Mouse (Mus musculus): ENCODE measurements around the gene Syndig1. TPM values are rescaled to one million over a fixed set of nuclear protein-coding genes. Genes with fewer than 3 reads are reported as not detected.

Gene Syndig1
- polyA plus RNA-seq, 2 experiments, result 0.10 to 0.63 TPM

GRCm38 (mm10) chr2:149982466-149982865 is 153.5 kb downstream of the Syndig1 start:
- Histone ChIP-seq H3K9me3 (ENCODE audit: control insufficient read depth, low read length) (no peaks in the 10 kb centered on the region), H3K27me3 (ENCODE audit: control insufficient read depth, insufficient read depth, low read length) (no peaks in the 10 kb centered on the region), H3K36me3 (replicated peaks; ENCODE audit: control insufficient read depth, insufficient read depth, low read depth) (no peaks in the 10 kb centered on the region), H3K27ac (no peak overlapping the region), H3K9ac (replicated peaks) (no peak overlapping the region), H3K4me1 (replicated peaks; ENCODE audit: control insufficient read depth in 2 of 2, insufficient read depth in 2 of 2, low read length in 1 of 2) (no peaks in the 10 kb centered on the region), H3K4me3 (ENCODE audit: insufficient read depth in 1 of 2, low read depth in 2 of 2, low read length in 2 of 2) (no peak overlapping the region), H3K4me2 (ENCODE audit: low read depth) (no peak overlapping the region)
- no peak for TF ChIP-seq CTCF (IDR thresholded peaks at IDR 0.05; ENCODE audit: low read depth)
- TF ChIP-seq EP300 (IDR thresholded peaks at IDR 0.05; ENCODE audit: low read depth), result no peak
- no peak for ATAC-seq (ENCODE audit: insufficient read depth)
- no peak for DNase-seq (ENCODE audit: low read depth in 3 of 3, low spot score in 3 of 3)

DNA sequence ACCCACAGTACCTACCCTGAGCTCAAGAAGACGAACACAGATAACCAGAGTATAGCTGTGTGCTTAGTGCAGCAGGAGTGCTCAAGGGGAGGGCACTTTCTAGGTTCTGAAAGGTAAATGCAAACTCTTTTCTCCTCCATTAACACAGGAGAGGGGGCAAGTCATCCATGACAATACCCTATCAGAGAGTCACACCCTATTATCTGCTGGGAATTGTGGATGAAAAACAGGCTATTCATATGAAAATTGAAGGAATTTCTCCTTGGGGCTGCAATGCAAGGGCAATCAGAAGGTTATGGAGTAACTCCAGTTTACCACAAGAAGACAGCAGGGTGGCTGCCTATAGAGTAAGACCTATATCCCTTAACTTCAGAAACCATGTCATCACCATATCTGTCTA is 154.1 kb downstream of the Syndig1 start:
- Histone ChIP-seq H3K4me3 (ENCODE audit: insufficient read depth in 1 of 2, low read depth in 2 of 2, low read length in 2 of 2) (no peak overlapping the region), H3K36me3 (replicated peaks; ENCODE audit: control insufficient read depth, insufficient read depth, low read depth) (no peaks in the 10 kb centered on the region), H3K27me3 (ENCODE audit: control insufficient read depth, insufficient read depth, low read length) (no peaks in the 10 kb centered on the region), H3K9ac (replicated peaks) (no peak overlapping the region), H3K9me3 (ENCODE audit: control insufficient read depth, low read length) (no peaks in the 10 kb centered on the region), H3K4me1 (replicated peaks; ENCODE audit: control insufficient read depth in 2 of 2, insufficient read depth in 2 of 2, low read length in 1 of 2) (no peaks in the 10 kb centered on the region), H3K27ac (no peak overlapping the region), H3K4me2 (ENCODE audit: low read depth) (no peak overlapping the region)
- DNase-seq (ENCODE audit: low read depth in 3 of 3, low spot score in 3 of 3) (no peak), ATAC-seq (ENCODE audit: insufficient read depth) (no peak)
- TF ChIP-seq CTCF (IDR thresholded peaks at IDR 0.05; ENCODE audit: low read depth), result no peak
- TF ChIP-seq EP300 (IDR thresholded peaks at IDR 0.05; ENCODE audit: low read depth), result no peak
- WGBS (ENCODE audit: insufficient replicate concordance), result 26% methylated on average over 1 of the region's 1 CpGs

- Histone ChIP-seq H3K9me3 (ENCODE audit: control insufficient read depth, low read length) (no peaks in the 10 kb centered on the region), H3K4me1 (replicated peaks; ENCODE audit: control insufficient read depth in 2 of 2, insufficient read depth in 2 of 2, low read length in 1 of 2) (no peaks in the 10 kb centered on the region), H3K4me3 (ENCODE audit: insufficient read depth in 1 of 2, low read depth in 2 of 2, low read length in 2 of 2) (no peak overlapping the region), H3K27ac (no peak overlapping the region), H3K27me3 (ENCODE audit: control insufficient read depth, insufficient read depth, low read length) (no peaks in the 10 kb centered on the region), H3K36me3 (replicated peaks; ENCODE audit: control insufficient read depth, insufficient read depth, low read depth) (no peaks in the 10 kb centered on the region), H3K4me2 (ENCODE audit: low read depth) (no peak overlapping the region), H3K9ac (replicated peaks) (no peak overlapping the region)
- no peak for TF ChIP-seq CTCF (IDR thresholded peaks at IDR 0.05; ENCODE audit: low read depth)
- TF ChIP-seq EP300 (IDR thresholded peaks at IDR 0.05; ENCODE audit: low read depth), result no peak
- ATAC-seq (ENCODE audit: insufficient read depth) (no peak), DNase-seq (ENCODE audit: low read depth in 3 of 3, low spot score in 3 of 3) (no peak)
Measured at GRCm38 (mm10) chr2:149987610-149988009, 158.6 kb downstream of the Syndig1 start.

GRCm38 (mm10) chr2:149991506-149991905 is 162.5 kb downstream of the Syndig1 start:
- ATAC-seq (ENCODE audit: insufficient read depth), result no peak
- TF ChIP-seq EP300 (IDR thresholded peaks at IDR 0.05; ENCODE audit: low read depth) (no peak), CTCF (IDR thresholded peaks at IDR 0.05; ENCODE audit: low read depth) (no peak)

DNA sequence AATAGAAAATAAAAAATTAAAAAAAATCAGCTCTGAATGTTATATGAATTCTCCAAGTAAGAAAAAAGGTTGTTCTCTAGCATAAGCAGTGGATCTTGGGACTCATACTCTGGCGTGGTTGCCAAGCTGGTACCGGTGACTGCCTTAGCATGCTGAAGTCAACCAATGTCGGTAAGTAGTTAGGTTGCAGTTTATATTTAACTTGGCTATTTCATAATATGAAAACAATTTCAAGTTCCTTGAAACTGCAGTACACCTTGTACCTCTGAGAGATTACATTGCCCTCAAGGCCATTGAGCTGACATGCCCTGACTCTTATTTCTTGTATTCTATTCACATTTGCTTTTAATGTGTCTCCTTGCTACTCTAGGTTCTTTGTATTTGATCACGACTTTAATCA is 163.9 kb downstream of the Syndig1 start:
- 67% methylated on average over 4 of the region's 4 CpGs for WGBS (ENCODE audit: insufficient replicate concordance)
- no peaks in the 10 kb centered on the region for H3K9me3 ChIP-seq (ENCODE audit: control insufficient read depth, low read length)
- no peak for TF ChIP-seq CTCF (IDR thresholded peaks at IDR 0.05; ENCODE audit: low read depth)
- TF ChIP-seq EP300 (IDR thresholded peaks at IDR 0.05; ENCODE audit: low read depth), result no peak
- H3K9ac ChIP-seq (replicated peaks), result no peak overlapping the region
- no peaks in the 10 kb centered on the region for H3K36me3 ChIP-seq (replicated peaks; ENCODE audit: control insufficient read depth, insufficient read depth, low read depth)
- H3K4me1 ChIP-seq (replicated peaks; ENCODE audit: control insufficient read depth in 2 of 2, insufficient read depth in 2 of 2, low read length in 1 of 2), result no peaks in the 10 kb centered on the region
- H3K27me3 ChIP-seq (ENCODE audit: control insufficient read depth, insufficient read depth, low read length), result no peaks in the 10 kb centered on the region
- DNase-seq (ENCODE audit: low read depth in 3 of 3, low spot score in 3 of 3), result no peak
- no peak for ATAC-seq (ENCODE audit: insufficient read depth)
- no peak overlapping the region for H3K27ac ChIP-seq
- no peak overlapping the region for H3K4me2 ChIP-seq (ENCODE audit: low read depth)
- no peak overlapping the region for H3K4me3 ChIP-seq (ENCODE audit: insufficient read depth in 1 of 2, low read depth in 2 of 2, low read length in 2 of 2)

More at GRCm38 (mm10) chr2:149991506-149991905, 162.5 kb downstream of the Syndig1 start:
- no peaks in the 10 kb centered on the region for H3K4me1 ChIP-seq (replicated peaks; ENCODE audit: control insufficient read depth in 2 of 2, insufficient read depth in 2 of 2, low read length in 1 of 2)
- 47% methylated on average over 2 of the region's 2 CpGs for WGBS (ENCODE audit: insufficient replicate concordance)
- no peaks in the 10 kb centered on the region for H3K36me3 ChIP-seq (replicated peaks; ENCODE audit: control insufficient read depth, insufficient read depth, low read depth)
- no peak overlapping the region for H3K9ac ChIP-seq (replicated peaks)
- H3K27ac ChIP-seq, result no peak overlapping the region
- no peak overlapping the region for H3K4me2 ChIP-seq (ENCODE audit: low read depth)
- H3K27me3 ChIP-seq (ENCODE audit: control insufficient read depth, insufficient read depth, low read length), result no peaks in the 10 kb centered on the region
- H3K4me3 ChIP-seq (ENCODE audit: insufficient read depth in 1 of 2, low read depth in 2 of 2, low read length in 2 of 2), result no peak overlapping the region
- no peaks in the 10 kb centered on the region for H3K9me3 ChIP-seq (ENCODE audit: control insufficient read depth, low read length)
- no peak for DNase-seq (ENCODE audit: low read depth in 3 of 3, low spot score in 3 of 3)
